Mouse (Mus musculus) right cerebral cortex, adult 2 months (tissue): Measurements from ENCODE around the gene Zfp652.

Experiments
- DNase-seq, 2 experiments: peaks; one replicate each; pipeline ENCODE4 v3.0.0; 2021 to 2022; ENCODE audit warnings: low spot score in 2 of 2

The Zfp652 gene

GRCm38 (mm10) chr11:95768244-95768643, 55.8 kb downstream of the Zfp652 start:
- DNase-seq: no peak

GRCm38 (mm10) chr11:95769208-95769607, 56.7 kb downstream of the Zfp652 start:
- no peak for DNase-seq

- no peak for DNase-seq
These were observed 58.4 kb downstream of the Zfp652 start for GRCm38 (mm10) chr11:95770720-95771364.

- DNase-seq: no peak
These were observed 59.2 kb downstream of the Zfp652 start for GRCm38 (mm10) chr11:95771665-95772064.

GRCm38 (mm10) chr11:95773264-95773663, 60.8 kb downstream of the Zfp652 start:
- no peak for DNase-seq

GRCm38 (mm10) chr11:95777323-95778297, 65.1 kb downstream of the Zfp652 start:
- DNase-seq: no peak

GRCm38 (mm10) chr11:95778831-95779251, 66.4 kb downstream of the Zfp652 start:
- no peak for DNase-seq

GRCm38 (mm10) chr11:95779366-95779765, 66.9 kb downstream of the Zfp652 start:
- no peak for DNase-seq

GRCm38 (mm10) chr11:95780480-95780879, 68.0 kb downstream of the Zfp652 start:
- DNase-seq: no peak

- no peak for DNase-seq
These were observed 69.1 kb downstream of the Zfp652 start for GRCm38 (mm10) chr11:95781557-95781956.

- DNase-seq: no peak
These were observed 71.0 kb downstream of the Zfp652 start for GRCm38 (mm10) chr11:95783457-95783856.

- no peak for DNase-seq
These were observed 71.5 kb downstream of the Zfp652 start for GRCm38 (mm10) chr11:95783958-95784357.

- DNase-seq: no peak
These were observed 73.2 kb downstream of the Zfp652 start for GRCm38 (mm10) chr11:95785675-95786074.

GRCm38 (mm10) chr11:95786511-95786910, 74.0 kb downstream of the Zfp652 start:
- no peak for DNase-seq

- no peak for DNase-seq
These were observed 77.0 kb downstream of the Zfp652 start for GRCm38 (mm10) chr11:95789451-95789891.

- peak; percentile 34 to 62 for DNase-seq
These were observed 79.3 kb downstream of the Zfp652 start for GRCm38 (mm10) chr11:95791787-95792186.

- DNase-seq: no peak
These were observed 80.6 kb downstream of the Zfp652 start for GRCm38 (mm10) chr11:95792950-95793509.

GRCm38 (mm10) chr11:95794201-95794600, 81.7 kb downstream of the Zfp652 start:
- no peak for DNase-seq

- no peak for DNase-seq
These were observed 83.1 kb downstream of the Zfp652 start for GRCm38 (mm10) chr11:95795582-95795981.

GRCm38 (mm10) chr11:95805010-95805409, 92.5 kb downstream of the Zfp652 start:
- DNase-seq: no peak

GRCm38 (mm10) chr11:95805527-95805926, 93.1 kb downstream of the Zfp652 start:
- DNase-seq: no peak

- DNase-seq: no peak
These were observed 95.4 kb downstream of the Zfp652 start for GRCm38 (mm10) chr11:95807884-95808283.
